Mouse (Mus musculus) megakaryocyte progenitor cell, adult 5-6 weeks (primary cell): ENCODE measurements at regions not wholly inside any gene's neighbourhood (a gene's known extent, or its start where the extent isn't known, plus 50 kb on each side); places are given as distances from the start of the nearest gene placed in this dataset.

Experiments used
- ATAC-seq: replicated peaks from 2 replicates; pipeline ENCODE4 v1.8.0; 2016; ENCODE audit warnings: mild to moderate bottlenecking, moderate TSS enrichment, inconsistent platforms; ENCODE audit not compliant: poor library complexity

DNA sequence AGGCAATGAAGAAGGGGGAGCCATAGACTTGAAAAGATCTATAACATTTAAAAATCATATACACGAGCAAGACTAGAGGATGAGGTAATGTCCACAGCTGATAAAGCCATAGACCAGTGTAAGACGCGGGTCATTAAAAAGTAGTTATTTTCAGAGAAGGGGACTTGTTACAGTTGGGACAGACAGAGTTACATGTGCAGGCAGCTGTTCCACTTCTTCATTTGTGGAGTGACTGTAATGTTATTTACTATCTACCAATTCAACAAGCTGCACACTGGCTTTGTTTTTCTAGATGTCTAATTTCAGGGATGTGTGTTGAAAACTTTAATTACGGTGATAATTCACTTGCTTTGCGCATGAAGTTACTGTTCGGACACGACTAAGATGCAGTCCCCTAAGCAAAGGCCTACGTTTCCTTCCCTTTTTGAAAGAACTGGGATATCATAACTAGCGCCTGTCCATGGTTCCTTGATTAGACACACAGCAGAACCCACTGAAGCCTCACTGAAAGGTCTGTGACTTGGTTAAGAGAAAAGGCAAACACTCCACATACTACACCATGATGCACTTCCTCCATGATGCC lies 320.7 kb upstream of the Clint1 start:
- no peak for ATAC-seq

DNA sequence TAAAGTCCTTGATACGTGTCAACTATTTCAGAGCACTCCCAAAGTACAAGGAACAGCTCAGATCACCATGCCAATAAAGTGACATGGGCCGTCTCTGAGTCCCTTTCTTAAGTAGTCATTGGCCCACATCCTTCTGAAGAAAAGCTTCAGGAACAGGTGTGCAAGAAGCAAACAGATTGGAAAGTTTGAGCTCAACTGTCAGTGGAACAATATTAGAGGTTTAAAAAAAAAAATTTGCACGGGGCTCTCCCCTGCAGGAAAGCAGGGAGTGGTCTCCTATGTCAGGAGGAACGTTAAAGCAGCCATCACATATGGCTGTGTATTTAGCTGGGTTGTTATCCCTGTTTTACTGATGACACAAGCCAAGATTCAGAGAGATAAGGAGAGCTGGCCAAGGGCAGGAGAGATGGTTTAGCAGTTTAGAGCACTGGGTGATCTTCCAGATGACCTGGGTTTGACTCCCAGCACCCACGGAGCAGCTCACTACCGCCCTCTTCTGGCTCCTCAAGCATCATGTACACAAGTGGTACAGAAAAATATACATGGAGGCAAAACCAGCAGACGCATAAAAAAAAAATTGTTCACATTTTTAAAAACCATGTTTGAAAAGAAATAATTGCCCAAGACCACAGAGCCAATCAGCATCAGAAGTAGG lies 318.3 kb upstream of the Clint1 start:
- 0 out of 2 replicates have a peak, but pooled peaks have one; percentile 29 for ATAC-seq

DNA sequence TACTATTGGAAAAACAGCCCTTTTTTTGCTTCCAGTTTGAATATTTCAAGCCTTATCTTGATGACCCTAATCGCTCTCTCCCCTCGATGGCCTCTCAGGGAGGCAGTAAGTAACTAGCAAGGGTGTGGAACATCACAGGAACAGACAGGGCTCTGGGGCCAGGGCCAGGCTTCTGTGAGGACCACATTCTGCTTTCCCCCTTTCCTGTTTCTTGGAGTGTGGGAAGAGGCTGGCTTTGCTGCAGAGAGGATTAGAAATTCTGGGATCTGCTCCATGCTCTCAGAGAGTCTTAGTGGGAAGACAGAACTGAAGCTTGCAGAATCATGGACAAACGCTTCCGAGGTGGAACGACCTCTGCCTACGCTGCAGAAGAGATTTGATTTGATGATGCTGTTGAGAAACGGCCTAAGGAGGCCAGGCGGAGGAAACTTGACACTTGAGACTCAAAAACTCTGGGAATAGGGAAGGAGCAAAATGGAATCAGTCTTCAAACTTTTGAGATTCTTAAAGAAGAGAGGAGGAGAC lies 316.3 kb upstream of the Clint1 start:
- ATAC-seq = no peak

DNA sequence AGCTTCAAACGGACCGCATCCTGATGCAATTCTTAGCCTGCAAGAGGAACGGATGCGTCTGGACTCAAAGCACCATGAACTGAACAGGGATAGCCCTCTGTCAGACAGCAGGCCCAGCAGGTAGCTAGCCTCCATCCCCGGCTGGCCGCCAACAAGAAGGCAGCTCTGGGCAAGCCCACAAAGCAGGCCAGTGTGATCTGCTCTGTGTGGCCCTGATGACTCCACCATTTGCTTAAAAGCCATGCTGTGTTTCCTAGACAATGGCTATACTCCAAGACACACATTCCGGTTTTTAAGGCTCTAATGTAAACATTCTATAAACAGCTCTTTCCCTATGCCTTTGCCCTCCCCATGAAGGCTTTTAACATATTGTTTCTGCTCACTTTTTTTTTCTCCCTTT lies 313.8 kb upstream of the Clint1 start:
- ATAC-seq = no peak

DNA sequence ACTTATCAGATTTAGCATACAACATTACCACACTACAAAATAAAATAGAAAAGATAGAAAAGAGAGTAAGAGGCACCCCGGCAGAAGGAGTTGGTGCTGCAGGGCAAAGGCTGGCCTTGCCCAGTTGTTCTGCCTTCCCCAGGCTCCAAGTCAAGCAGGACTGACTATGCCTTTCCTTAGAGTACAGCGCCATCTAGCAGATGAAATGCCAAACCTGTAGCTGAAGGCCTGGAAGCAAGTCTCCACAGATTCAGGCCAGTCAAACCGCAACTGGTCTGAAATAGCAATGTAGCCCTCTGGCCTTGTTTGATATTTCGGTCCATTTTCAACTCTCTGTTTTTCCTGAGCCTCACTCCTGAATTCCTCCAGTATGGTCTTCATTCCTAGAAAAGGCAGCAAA lies 312.4 kb upstream of the Clint1 start:
- ATAC-seq = peak; percentile 42; the same call in 1 of the 2 replicates

DNA sequence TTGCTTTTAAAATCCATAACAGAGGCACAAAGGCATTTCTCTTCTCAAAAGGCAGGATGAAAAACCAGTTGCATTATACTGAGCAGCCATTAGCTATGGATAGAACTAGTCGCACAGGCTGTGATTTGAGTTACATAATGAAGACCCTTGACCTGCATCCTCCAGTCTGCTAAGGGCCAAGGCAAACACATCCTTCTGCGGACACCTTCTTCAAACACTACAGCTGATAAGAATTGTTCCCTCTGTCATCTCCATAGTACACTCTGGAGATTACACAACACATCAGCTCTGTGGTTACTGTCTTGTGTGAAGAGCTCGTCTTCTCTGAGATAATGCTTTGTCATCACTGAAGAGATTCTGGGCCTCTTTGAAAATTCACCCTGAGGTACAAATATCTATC lies 307.3 kb upstream of the Clint1 start:
- no peak for ATAC-seq

DNA sequence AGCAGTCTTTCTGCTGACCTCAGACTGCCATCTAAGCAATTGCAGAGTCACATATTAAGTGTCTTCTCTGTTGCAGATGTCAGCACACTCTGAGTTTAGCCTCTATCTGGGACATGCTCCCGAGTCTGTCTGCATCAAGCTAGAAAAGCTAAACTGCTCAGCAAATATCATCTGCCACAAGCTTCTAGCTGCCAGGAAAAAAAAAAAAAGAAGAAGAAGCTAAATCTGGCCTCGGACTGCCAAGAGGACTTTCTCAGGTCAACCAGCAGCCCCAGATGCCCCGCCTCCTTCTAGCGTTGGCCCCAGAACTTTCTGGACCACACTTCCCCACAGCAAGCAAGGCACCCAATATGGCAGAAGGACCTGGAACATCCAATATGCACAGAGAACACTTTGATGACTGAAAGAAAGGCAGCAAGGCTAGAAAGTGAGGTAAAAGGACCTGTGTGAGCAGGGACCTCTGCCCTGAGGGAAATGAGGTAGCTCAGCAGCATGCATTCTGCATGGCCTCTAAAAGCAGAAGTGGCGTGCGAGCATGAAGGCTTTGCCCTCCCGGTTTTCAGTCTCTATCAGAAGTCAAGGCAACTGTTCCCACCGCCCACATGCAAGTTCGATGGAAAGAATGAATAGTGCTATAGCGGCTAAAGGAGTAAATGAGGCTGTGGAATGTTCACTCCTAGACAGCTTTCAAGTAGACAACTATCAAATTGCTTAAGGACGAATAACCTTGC lies 305.8 kb upstream of the Clint1 start:
- ATAC-seq = no peak

DNA sequence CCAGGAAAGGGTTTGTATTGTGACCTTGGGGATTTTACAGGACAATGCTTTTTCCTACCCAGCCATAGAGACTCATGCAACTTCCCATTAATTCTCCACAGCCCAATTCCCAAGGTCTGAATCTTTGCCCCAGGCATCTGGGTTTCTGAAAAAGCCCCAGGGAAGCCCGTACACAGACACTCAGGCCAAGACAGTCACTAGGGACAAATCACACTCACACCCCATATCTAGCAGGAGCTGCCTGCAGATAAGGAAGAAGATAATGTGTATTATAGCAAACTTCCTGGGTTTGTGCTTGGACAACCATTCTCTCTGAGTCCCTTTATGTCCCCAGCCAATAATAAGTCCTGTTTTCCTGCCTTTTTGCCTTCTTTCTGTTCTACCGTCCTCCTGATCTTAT lies 305.0 kb upstream of the Clint1 start:
- no peak for ATAC-seq

DNA sequence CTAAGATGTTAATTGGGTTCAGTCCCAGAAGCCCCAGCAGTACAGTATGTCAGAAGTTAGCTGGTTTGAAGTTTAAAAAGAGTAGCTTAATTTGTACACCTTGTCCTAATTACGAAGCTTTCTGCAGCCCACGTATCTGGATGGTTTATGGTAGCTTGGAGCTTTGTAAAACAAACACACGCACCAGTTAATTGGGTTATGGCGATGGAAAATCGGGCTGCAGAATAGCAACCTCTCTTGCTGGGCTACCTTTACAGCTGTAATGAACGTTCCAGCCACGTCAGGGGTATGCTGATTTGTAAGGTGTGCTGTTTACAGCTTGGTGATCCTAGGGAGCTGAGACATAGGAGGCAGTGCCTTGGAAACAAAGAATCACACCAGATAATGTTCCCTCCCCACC lies 301.5 kb upstream of the Clint1 start:
- no peak for ATAC-seq

DNA sequence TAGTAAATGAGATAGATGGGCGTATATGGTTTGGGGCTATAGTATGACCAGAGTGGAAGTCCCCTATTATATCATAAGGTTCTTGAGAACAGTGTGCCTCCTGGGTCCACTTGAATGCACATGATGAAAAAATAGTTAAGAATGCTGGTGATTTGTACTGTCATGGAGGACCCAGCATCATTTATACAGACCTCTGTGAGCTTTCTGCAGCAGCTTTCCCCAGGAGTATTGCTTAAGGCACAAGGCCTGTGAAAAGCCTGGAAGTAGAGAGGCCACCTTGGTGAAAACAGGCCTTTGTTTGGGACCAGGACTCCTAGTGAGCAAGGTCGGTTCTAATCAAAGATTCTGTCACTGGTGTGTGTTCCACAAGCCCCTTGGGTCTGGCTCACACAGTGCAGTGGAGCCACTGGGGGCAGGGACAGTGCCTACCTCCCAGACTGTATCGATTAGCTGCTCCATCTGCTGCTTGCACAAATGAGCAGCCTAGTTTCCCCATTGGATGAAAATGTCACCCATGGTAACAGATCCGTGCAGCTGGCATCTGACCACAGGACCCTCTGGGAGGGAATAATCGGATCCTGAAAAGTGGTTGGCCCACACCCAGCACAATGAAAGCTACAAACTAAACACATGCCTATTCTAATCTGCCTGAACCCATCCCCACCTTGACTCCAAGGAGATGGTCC lies 274.2 kb upstream of the Clint1 start:
- ATAC-seq = no peak

DNA sequence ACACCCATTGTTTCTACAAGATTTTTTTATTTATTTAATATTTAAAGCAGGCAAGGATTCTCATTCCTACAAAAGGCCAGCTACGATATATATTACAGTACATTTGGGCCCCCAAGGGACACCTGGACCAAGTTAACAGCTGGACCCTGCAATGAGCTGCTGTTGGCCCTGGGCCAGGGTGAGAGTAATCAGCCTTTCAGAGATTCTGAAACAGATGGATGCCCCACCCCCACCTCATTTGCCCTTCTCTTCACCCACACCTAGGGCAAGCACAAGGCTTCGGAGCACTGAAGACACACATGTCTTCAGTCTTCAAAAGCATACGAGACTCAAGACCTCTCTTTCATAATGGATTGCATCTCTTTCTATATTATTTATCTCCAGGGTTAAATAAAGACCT lies 259.5 kb upstream of the Clint1 start:
- no peak for ATAC-seq

DNA sequence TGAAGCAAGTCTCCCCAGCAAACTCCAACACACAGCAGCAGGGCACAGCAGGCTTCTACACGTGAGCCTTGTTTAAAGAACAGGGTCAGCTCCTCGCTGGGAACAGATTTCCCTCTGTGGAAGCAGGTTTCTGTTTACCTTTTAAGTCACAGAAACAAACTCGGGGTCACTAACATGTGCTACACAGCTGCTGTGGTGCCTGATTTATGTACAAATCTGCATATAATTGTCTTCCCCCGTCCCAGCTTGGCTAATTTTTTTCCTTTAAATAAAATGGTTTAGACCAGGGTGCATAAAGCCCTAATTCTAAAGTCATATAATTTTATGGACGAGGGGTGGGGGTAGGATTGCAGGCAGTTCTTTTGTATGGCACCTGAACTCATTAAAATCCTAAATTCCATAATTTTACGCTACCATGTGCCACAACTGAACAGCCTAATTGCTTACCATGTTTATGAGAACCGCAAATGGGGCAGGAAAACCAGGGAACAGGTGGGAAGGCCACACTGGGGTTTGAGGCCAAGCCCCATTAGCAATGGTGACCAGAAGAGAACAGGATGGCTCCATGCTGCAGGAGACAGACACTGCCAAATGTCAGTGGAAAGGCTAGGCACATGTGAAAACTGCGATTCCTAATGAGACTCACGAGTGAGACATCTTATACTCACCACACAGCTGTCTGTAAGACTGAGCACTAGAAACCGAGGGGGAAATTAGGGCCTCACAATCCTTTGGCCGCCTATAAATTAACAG lies 258.8 kb upstream of the Clint1 start:
- ATAC-seq = no peak

DNA sequence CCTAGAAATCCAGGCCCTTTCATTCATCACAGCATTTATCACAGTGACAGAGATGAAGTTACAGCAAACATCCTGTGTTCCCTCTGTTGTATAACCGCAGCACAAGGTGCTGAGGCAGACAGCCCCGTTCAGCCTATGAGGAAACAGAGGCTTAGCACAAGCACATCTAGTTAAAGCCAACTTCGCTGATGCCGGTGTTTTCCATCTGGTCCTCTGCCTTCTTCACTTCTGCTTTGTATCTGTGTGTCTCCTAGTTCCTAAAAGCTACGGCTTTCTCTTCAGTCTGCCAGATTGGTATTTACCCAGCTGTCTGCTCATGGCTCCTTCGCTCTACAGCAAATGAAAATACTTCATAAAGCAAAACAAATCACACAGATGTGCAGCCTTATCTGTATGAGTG lies 256.5 kb upstream of the Clint1 start:
- ATAC-seq = no peak

DNA sequence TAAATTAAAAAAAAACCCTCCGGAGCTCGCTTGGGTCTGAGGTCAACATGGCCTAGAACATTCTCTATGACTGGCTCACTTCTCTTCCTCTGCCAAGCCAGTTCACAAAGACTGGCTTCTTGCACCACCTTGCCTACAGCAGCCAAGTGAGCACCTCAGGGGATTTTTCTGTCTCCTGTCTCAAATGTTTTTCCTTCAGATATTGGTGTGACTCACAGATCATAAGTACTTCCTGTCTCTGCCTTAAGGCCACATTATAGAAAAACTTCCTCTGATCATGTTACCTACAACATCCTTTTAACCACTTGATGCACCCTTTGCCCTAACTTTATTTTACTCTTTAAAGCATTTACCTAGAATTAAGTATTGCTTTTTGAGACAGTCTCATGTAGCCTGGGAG lies 230.0 kb upstream of the Clint1 start:
- ATAC-seq = no peak

DNA sequence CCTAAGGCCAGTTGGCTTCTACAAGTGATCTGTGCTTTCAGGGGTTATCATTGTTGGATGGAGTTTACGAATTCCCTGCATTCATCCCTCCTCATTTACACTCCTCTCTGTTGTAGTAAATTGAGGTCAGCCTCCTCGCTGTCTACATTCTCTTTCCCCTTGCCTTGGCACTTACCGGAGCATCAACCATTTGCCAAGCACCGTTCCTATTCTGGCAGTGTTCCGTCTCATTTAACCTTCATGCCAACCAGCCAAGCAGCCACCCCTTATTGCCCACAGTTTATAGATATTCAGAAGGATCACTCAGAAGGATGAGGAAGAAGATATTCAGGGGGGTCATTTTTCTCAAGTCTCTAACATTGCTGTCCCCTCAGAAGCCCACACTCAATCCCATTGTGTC lies 229.2 kb upstream of the Clint1 start:
- no peak for ATAC-seq

DNA sequence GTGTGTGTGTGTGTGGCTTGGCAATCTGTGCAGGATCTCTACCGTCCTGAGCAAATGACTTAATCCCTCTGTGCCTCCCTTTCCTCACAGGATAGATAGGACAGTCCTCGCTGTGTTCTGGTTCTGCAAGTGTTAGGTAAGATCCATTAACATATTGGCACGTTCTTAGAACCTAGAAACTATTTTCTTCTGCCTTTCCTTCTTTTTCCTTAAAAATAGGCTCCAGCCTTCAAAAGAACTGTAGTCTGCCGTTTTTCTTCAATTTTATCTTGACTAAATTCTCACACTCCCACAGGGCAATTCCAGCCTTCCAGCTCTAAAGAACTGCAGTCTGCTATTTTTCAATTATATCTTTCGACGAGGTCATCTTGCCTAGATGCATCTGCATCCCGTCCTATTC lies 227.6 kb upstream of the Clint1 start:
- ATAC-seq = no peak

DNA sequence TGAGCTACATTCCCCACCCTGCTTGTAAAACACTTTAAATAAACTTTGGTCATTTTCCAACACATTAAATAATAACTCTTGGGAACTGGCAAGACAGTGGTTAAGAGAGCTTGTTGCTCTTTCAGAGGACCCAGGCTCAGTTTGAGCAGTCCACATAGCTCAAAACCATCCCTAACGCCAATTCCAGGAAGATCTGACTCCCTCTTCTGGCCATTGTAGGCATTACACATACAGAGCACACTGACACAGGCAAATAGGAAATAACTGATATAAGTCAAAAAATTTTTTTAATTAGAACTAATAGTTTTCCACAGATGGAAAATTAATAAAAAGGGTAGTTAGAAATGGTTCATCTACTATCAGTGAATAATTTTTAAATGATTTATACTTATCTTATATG lies 222.6 kb upstream of the Clint1 start:
- no peak for ATAC-seq

DNA sequence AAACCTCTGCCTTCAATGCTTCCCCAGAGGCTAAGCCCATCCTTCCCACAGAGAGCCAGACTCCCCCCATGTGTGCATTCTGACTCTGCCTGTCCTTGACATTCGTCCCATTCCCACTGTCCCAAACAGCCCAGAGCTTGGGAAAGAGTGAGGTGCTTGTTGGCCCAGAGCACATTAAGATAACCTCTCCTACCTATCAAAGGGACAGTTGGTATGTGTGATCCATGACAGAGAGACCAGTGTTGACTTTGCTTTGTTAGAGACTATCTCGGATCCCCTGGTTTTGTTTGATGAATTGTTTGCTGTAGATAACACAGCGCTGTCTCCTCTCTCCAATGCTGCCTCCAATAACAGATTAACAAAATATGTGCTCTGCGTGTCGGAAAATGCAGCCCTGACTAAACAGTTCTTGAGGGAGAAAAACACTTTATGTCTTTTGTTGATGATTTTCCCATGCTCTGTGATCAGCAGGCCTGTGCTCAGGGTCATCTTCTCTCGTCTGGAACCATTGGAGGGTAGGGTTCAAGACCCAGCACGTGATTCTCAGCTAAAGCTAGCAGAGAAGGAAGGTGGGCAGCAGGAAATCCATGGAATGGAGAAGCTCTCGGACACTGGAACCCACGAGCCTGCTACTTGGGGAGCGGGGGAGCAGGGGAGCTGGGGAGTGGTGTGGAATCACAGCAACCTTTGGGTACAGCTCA lies 217.2 kb upstream of the Clint1 start:
- no peak for ATAC-seq

DNA sequence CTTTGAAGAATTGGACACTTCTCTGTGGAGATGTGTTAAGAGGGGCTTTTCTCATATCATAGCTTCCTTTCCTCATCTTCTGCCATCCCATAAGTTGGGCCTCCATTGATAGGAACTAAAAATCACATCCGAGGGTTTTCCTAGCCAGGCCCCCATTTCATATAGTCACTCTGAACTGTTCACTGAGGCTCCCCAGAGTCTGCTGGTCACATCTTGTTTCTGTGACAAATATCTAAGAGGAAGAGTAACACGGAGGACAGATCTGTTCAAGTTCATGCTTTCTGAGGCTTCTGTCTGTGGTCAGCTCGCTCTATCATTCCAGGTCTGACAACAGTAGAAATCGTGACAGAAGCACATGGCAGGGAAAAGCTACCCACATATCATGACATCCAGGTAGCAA lies 216.0 kb upstream of the Clint1 start:
- ATAC-seq = no peak

DNA sequence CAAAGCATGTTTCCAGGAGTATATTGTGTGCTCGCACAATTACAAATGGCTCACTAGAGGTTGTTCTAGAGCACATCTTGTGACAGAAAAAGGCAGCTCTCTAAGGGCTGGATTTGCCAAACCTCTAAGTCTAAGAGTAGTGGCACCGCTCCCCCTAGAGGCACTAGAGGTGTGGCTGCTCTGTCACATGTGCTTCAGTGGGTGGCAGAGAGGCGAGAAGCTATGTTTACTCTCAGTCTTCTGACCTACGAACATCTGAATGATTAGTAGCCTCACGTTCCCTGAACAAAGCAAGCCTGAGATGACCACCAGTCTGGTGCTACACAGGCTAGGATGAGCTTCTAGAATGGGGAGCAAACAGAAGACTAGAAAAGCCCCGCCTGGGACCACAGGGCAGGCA lies 212.6 kb upstream of the Clint1 start:
- ATAC-seq = no peak
